Mouse (Mus musculus): ENCODE results near the gene Rsph6a. TPM values are rescaled to one million over a fixed set of nuclear protein-coding genes. Genes with fewer than 3 reads are reported as not detected.

The Rsph6a gene
- polyA plus RNA-seq, 1 experiment from 2014 or later, result not detected

DNA sequence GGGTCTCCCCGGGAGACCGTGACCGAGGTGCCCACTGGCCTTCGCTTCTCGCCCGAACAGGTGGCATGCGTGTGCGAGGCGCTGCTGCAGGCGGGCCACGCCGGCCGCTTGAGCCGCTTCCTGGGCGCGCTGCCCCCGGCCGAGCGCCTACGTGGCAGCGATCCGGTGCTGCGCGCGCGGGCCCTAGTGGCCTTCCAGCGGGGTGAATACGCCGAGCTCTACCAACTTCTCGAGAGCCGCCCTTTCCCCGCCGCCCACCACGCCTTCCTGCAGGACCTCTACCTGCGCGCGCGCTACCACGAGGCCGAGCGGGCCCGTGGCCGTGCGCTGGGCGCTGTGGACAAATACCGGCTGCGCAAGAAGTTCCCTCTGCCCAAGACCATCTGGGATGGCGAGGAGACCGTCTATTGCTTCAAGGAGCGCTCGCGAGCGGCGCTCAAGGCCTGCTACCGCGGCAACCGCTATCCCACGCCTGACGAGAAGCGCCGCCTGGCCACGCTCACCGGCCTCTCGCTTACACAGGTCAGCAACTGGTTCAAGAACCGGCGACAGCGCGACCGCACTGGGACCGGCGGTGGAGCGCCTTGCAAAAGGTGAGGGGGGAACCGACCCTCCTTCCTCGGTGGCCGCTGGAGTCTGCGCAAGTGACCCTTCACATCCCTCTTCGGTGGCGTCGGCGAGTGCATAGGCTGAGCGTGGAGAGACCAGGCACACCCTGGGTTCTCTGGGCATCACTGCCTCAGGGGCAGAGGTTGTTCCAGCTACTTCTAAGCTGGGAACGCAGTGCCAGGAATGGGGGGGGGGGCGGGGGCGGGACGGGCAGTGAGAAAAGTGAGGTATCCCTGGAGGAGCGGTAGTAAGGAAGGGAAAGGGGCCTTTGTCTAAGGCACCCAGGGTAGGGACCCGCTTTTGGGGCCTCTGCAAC lies 40.6 kb downstream of the Rsph6a start:
- Histone ChIP-seq H3K9me3 (ENCODE audit: control insufficient read depth, low read length) (no peaks in the 10 kb centered on the region), H3K4me3 (ENCODE audit: low read depth, low read length) (peak overlapping the region; percentile 72), H3K27ac (ENCODE audit: low read depth, low read length) (peak overlapping the region; percentile 97), H3K9ac (ENCODE audit: low read length) (peak overlapping the region; percentile 93), H3K4me2 (ENCODE audit: low read depth, low read length, severe bottlenecking) (peak overlapping the region; percentile 95), H3K4me1 (replicated peaks; ENCODE audit: control insufficient read depth, insufficient read depth, low read length) (peaks cover 33% of the 10 kb centered on the region), H3K36me3 (ENCODE audit: control insufficient read depth, insufficient read depth, low read length) (no peaks in the 10 kb centered on the region), H3K27me3 (ENCODE audit: control insufficient read depth, insufficient read depth, low read length) (peaks cover 13% of the 10 kb centered on the region)
- DNase-seq (ENCODE audit: low spot score) (peak; percentile 86), ATAC-seq (replicated peaks; ENCODE audit: low FRiP score) (no peak)
- under 1% methylated on average over 84 of the region's 87 CpGs for WGBS

DNA sequence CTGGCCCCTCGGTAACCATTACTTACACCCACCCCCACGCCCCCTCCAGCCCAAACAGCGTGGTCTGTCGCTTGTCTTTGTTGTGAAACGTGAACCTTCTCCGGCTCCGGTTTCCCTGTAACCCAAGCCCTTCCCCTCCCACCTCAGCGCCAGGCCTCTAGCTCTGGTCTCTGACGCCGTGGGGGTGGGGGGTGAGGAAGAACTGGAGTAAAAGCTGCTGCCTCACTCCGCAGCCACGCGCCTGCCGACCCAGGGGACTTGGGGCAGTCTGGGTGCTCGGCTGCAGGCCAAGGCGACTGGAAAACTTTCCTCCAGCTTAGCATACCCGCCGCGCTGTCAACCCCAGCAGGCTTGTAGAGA lies 41.2 kb downstream of the Rsph6a start:
- Histone ChIP-seq H3K9ac (ENCODE audit: low read length) (peak overlapping the region; percentile 93), H3K4me1 (replicated peaks; ENCODE audit: control insufficient read depth, insufficient read depth, low read length) (peaks cover 33% of the 10 kb centered on the region), H3K4me2 (ENCODE audit: low read depth, low read length, severe bottlenecking) (peak overlapping the region; percentile 95), H3K27me3 (ENCODE audit: control insufficient read depth, insufficient read depth, low read length) (peaks cover 11% of the 10 kb centered on the region), H3K4me3 (ENCODE audit: low read depth, low read length) (peak overlapping the region; percentile 72), H3K36me3 (ENCODE audit: control insufficient read depth, insufficient read depth, low read length) (no peaks in the 10 kb centered on the region), H3K9me3 (ENCODE audit: control insufficient read depth, low read length) (no peaks in the 10 kb centered on the region), H3K27ac (ENCODE audit: low read depth, low read length) (0 out of 2 replicates have a peak overlapping the region, but pooled peaks have one; percentile 12)
- WGBS, result under 1% methylated on average over 19 of the region's 19 CpGs
- ATAC-seq (replicated peaks; ENCODE audit: low FRiP score), result no peak
- DNase-seq (ENCODE audit: low spot score), result peak; percentile 86

DNA sequence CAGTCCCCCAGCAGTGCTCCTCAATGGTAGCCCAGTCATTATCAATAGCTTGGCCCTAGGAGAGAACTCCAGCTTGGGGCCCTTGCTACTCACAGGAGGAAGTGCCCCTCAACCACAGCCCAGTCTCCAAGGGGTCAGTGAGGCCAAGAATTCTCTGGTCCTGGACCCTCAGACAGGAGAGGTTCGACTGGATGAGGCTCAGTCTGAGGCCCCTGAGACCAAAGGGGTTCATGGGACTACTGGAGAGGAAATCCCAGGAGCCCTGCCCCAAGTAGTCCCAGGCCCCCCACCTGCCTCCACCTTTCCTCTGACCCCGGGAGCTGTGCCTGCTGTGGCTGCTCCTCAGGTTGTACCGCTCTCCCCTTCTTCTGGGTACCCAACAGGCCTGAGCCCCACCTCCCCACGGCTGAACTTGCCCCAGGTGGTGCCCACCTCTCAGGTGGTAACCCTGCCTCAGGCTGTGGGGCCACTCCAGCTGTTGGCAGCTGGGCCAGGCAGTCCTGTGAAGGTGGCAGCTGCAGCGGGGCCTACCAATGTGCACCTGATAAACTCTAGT lies 42.0 kb downstream of the Rsph6a start:
- no peaks in the 10 kb centered on the region for H3K36me3 ChIP-seq (ENCODE audit: control insufficient read depth, insufficient read depth, low read length)
- H3K4me1 ChIP-seq (replicated peaks; ENCODE audit: control insufficient read depth, insufficient read depth, low read length), result peaks cover 32% of the 10 kb centered on the region
- 52% methylated on average over 5 of the region's 5 CpGs for WGBS
- no peak overlapping the region for H3K27ac ChIP-seq (ENCODE audit: low read depth, low read length)
- ATAC-seq (replicated peaks; ENCODE audit: low FRiP score) (no peak), DNase-seq (ENCODE audit: low spot score) (no peak)
- no peaks in the 10 kb centered on the region for H3K9me3 ChIP-seq (ENCODE audit: control insufficient read depth, low read length)
- H3K27me3 ChIP-seq (ENCODE audit: control insufficient read depth, insufficient read depth, low read length), result peaks cover 4% of the 10 kb centered on the region
- H3K9ac ChIP-seq (ENCODE audit: low read length), result peak overlapping the region; percentile 93
- H3K4me3 ChIP-seq (ENCODE audit: low read depth, low read length), result peak overlapping the region; percentile 72
- H3K4me2 ChIP-seq (ENCODE audit: low read depth, low read length, severe bottlenecking), result peak overlapping the region; percentile 95

DNA sequence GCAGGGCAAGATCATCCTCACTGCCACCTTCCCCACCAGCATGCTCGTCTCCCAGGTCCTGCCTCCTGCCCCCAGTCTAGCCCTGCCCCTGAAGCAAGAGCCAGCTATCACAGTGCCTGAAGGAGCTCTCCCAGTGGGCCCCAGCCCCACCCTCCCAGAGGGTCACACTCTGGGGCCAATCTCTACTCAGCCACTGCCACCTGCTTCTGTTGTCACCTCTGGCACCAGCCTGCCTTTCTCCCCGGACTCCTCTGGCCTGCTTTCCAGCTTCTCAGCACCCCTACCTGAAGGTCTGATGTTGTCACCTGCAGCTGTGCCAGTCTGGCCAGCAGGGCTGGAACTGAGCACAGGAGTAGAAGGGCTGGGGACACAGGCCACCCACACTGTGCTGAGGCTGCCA lies 42.7 kb downstream of the Rsph6a start:
- H3K9ac ChIP-seq (ENCODE audit: low read length), result no peak overlapping the region

DNA sequence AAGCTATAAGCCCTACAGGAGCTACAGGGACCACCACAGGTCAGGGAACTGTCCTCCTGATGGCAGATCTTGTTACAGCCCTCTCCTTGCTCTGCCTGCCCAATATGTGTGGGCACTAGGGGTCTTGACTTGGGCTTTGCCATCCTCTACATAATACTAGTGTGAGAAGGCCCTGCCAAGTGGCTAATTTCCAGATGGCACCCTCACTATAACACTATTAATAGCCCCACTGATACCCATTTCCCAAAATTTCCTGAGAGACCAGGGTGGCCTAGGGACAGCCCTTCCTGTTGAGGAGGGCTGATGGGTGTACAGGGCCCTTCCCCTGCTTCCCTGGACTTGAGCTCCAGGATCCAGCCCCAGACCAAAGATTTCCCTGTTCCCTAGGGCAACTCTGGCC lies 43.4 kb downstream of the Rsph6a start:
- H3K36me3 ChIP-seq (ENCODE audit: control insufficient read depth, insufficient read depth, low read length), result no peaks in the 10 kb centered on the region
- no peak for ATAC-seq (replicated peaks; ENCODE audit: low FRiP score)
- no peak overlapping the region for H3K9ac ChIP-seq (ENCODE audit: low read length)
- H3K9me3 ChIP-seq (ENCODE audit: control insufficient read depth, low read length), result no peaks in the 10 kb centered on the region
- H3K27me3 ChIP-seq (ENCODE audit: control insufficient read depth, insufficient read depth, low read length), result no peaks in the 10 kb centered on the region
- no peak for DNase-seq (ENCODE audit: low spot score)
- no peak overlapping the region for H3K27ac ChIP-seq (ENCODE audit: low read depth, low read length)
- H3K4me3 ChIP-seq (ENCODE audit: low read depth, low read length), result no peak overlapping the region
- peaks cover 22% of the 10 kb centered on the region for H3K4me1 ChIP-seq (replicated peaks; ENCODE audit: control insufficient read depth, insufficient read depth, low read length)
- H3K4me2 ChIP-seq (ENCODE audit: low read depth, low read length, severe bottlenecking), result no peak overlapping the region

More for the DNA sequence above, 42.7 kb downstream of the Rsph6a start:
- Histone ChIP-seq H3K27me3 (ENCODE audit: control insufficient read depth, insufficient read depth, low read length) (no peaks in the 10 kb centered on the region), H3K36me3 (ENCODE audit: control insufficient read depth, insufficient read depth, low read length) (no peaks in the 10 kb centered on the region), H3K4me3 (ENCODE audit: low read depth, low read length) (no peak overlapping the region), H3K9me3 (ENCODE audit: control insufficient read depth, low read length) (no peaks in the 10 kb centered on the region), H3K27ac (ENCODE audit: low read depth, low read length) (no peak overlapping the region), H3K4me2 (ENCODE audit: low read depth, low read length, severe bottlenecking) (no peak overlapping the region), H3K4me1 (replicated peaks; ENCODE audit: control insufficient read depth, insufficient read depth, low read length) (peaks cover 28% of the 10 kb centered on the region)
- DNase-seq (ENCODE audit: low spot score) (no peak), ATAC-seq (replicated peaks; ENCODE audit: low FRiP score) (no peak)
- 66% methylated on average over 2 of the region's 2 CpGs for WGBS

DNA sequence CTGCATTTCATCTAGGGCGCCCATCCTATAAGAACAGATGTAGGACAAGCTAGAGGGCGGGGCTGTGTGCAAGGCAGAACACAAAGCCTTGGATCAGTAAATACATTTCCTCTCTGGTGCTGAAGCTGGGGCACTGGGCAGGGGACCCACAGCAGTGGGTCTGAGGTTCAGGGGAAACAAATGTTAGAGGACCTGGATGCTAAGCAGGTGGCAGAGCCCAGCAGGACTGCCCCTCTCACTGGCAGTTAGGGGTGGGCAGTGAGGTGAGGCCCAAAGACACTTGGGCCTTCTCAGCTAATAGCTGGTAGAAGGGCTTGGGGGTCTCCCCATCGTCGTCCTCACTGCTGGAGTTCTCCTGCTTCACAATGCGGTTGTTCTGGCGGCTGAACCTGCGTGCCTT lies 44.3 kb downstream of the Rsph6a start:
- no peak overlapping the region for H3K9ac ChIP-seq (ENCODE audit: low read length)
- no peaks in the 10 kb centered on the region for H3K27me3 ChIP-seq (ENCODE audit: control insufficient read depth, insufficient read depth, low read length)
- 61% methylated on average over 7 of the region's 7 CpGs for WGBS
- ATAC-seq (replicated peaks; ENCODE audit: low FRiP score) (no peak), DNase-seq (ENCODE audit: low spot score) (no peak)
- no peak overlapping the region for H3K27ac ChIP-seq (ENCODE audit: low read depth, low read length)
- H3K4me3 ChIP-seq (ENCODE audit: low read depth, low read length), result no peak overlapping the region
- H3K4me1 ChIP-seq (replicated peaks; ENCODE audit: control insufficient read depth, insufficient read depth, low read length), result peaks cover 14% of the 10 kb centered on the region
- H3K9me3 ChIP-seq (ENCODE audit: control insufficient read depth, low read length), result no peaks in the 10 kb centered on the region
- no peak overlapping the region for H3K4me2 ChIP-seq (ENCODE audit: low read depth, low read length, severe bottlenecking)
- no peaks in the 10 kb centered on the region for H3K36me3 ChIP-seq (ENCODE audit: control insufficient read depth, insufficient read depth, low read length)

DNA sequence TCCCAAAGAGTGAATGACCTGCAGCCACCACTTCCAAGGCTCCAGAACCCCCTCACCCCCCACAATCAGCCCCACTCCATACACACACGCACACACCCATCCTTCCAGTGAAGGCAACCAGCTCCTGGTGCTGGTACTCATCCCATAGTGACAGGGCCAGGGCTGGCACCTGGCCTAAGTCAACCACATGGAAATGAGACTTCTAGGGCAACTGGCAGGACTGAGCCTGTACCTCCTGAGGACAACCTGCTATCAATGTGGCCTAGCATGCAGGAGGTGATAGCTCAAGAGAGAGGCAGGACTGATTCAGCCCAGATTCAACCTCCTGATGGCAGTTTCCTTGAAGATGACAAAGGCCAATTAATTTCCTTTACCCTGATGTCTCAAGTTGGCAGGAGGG lies 45.8 kb downstream of the Rsph6a start:
- no peak for ATAC-seq (replicated peaks; ENCODE audit: low FRiP score)
- Histone ChIP-seq H3K36me3 (ENCODE audit: control insufficient read depth, insufficient read depth, low read length) (no peaks in the 10 kb centered on the region), H3K4me2 (ENCODE audit: low read depth, low read length, severe bottlenecking) (no peak overlapping the region), H3K27ac (ENCODE audit: low read depth, low read length) (no peak overlapping the region), H3K9ac (ENCODE audit: low read length) (no peak overlapping the region), H3K27me3 (ENCODE audit: control insufficient read depth, insufficient read depth, low read length) (no peaks in the 10 kb centered on the region), H3K4me1 (replicated peaks; ENCODE audit: control insufficient read depth, insufficient read depth, low read length) (peaks cover 14% of the 10 kb centered on the region), H3K9me3 (ENCODE audit: control insufficient read depth, low read length) (no peaks in the 10 kb centered on the region), H3K4me3 (ENCODE audit: low read depth, low read length) (no peak overlapping the region)
- 79% methylated on average over 1 of the region's 1 CpGs for WGBS
- DNase-seq (ENCODE audit: low spot score), result no peak

DNA sequence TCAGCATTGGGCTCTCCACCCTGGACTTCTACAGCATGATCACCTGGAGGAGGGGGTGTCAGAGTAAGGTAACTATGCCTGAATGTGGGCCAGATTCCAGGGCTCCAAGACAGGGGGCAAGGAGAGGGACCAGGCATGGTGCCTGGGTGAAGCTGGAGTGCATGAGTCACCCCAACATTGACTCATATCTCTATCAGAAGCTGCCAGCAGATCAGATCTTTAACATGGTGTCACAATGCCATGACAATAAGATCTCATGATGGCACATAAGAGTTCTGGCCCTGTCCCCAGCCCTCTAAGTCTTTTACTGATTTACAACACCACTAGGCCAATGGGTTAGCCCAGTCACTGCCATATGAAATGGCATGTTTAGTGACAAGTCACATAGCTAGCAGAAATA lies 49.3 kb downstream of the Rsph6a start:
- no peak overlapping the region for H3K27ac ChIP-seq (ENCODE audit: low read depth, low read length)
- DNase-seq (ENCODE audit: low spot score), result no peak
- no peaks in the 10 kb centered on the region for H3K4me1 ChIP-seq (replicated peaks; ENCODE audit: control insufficient read depth, insufficient read depth, low read length)
- no peak overlapping the region for H3K4me3 ChIP-seq (ENCODE audit: low read depth, low read length)
- ATAC-seq (replicated peaks; ENCODE audit: low FRiP score), result no peak
- no peaks in the 10 kb centered on the region for H3K27me3 ChIP-seq (ENCODE audit: control insufficient read depth, insufficient read depth, low read length)
- no peak overlapping the region for H3K4me2 ChIP-seq (ENCODE audit: low read depth, low read length, severe bottlenecking)
- no peak overlapping the region for H3K9ac ChIP-seq (ENCODE audit: low read length)
- H3K9me3 ChIP-seq (ENCODE audit: control insufficient read depth, low read length), result no peaks in the 10 kb centered on the region
- no peaks in the 10 kb centered on the region for H3K36me3 ChIP-seq (ENCODE audit: control insufficient read depth, insufficient read depth, low read length)

DNA sequence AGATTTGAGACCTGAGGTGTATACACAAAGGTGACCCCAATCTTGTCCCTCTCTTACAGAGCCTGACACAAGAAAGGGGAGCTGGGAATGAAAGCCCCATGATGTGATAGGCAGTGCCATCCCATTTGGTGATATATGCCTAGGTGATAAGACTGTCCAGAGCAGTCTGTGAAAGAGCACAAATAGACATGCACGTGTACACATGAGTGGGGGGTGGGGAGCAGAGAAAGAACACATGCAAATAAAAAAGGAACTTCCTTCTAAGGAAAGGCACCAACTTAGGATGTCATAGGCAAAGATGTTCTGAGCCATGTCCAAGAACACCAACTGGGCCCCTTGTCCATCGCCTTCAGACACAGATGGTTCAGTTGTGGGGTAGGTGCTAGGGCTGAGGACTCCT lies 50.0 kb downstream of the Rsph6a start:
- no peaks in the 10 kb centered on the region for H3K27me3 ChIP-seq (ENCODE audit: control insufficient read depth, insufficient read depth, low read length)
- H3K36me3 ChIP-seq (ENCODE audit: control insufficient read depth, insufficient read depth, low read length), result no peaks in the 10 kb centered on the region
- no peak for ATAC-seq (replicated peaks; ENCODE audit: low FRiP score)
- no peak overlapping the region for H3K27ac ChIP-seq (ENCODE audit: low read depth, low read length)
- no peak overlapping the region for H3K9ac ChIP-seq (ENCODE audit: low read length)
- no peaks in the 10 kb centered on the region for H3K4me1 ChIP-seq (replicated peaks; ENCODE audit: control insufficient read depth, insufficient read depth, low read length)
- H3K9me3 ChIP-seq (ENCODE audit: control insufficient read depth, low read length), result no peaks in the 10 kb centered on the region
- DNase-seq (ENCODE audit: low spot score), result no peak
- H3K4me2 ChIP-seq (ENCODE audit: low read depth, low read length, severe bottlenecking), result no peak overlapping the region
- no peak overlapping the region for H3K4me3 ChIP-seq (ENCODE audit: low read depth, low read length)
- 87% methylated on average over 2 of the region's 2 CpGs for WGBS
